Mouse (Mus musculus) embryonic fibroblast, embryonic 13.5 days (primary cell): ENCODE data around the gene Lama5.

ENCODE experiments used
- CTCF ChIP-seq: IDR thresholded peaks from 2 replicates; pipeline ENCODE4 v1.5.1; 2011; ENCODE audit warnings: mild to moderate bottlenecking, control low read depth, low read length, moderate library complexity, borderline replicate concordance; ENCODE audit not compliant: insufficient read depth
- POLR2A ChIP-seq: IDR thresholded peaks from 2 replicates; pipeline ENCODE4 v1.6.1; 2011; ENCODE audit warnings: low read depth, mild to moderate bottlenecking, control low read depth, low read length, moderate library complexity

- TF ChIP-seq CTCF (no peak), POLR2A (no peak)
Observed at GRCm38 (mm10) chr2:180184752-180185109, 40.9 kb downstream of the Lama5 start.
